Mouse (Mus musculus) lung, embryonic 14.5 days (tissue): ENCODE measurements around the gene Olfr657. TPM values are rescaled to one million over a fixed set of nuclear protein-coding genes. Genes with fewer than 3 reads are reported as not detected.
A peak's percentile ranks its signal among the peaks of the same experiment; 100 is the strongest.

Source experiments
- ATAC-seq: fragments of 200-750 bp; cut with Nextera tagmentation; 2 replicates; pipeline ENCODE4 v1.8.0; 2017; ENCODE audit warnings: mild to moderate bottlenecking, moderate TSS enrichment, moderate library complexity; ENCODE audit not compliant: insufficient read depth
- DNase-seq: peaks from one replicate; pipeline ENCODE4 v3.0.0-alpha.2; 2015
- H3K27ac ChIP-seq: fragments of 300-500 bp; sonication (generic); 2 replicates; pipeline ENCODE4 v1.5.1; 2014; ENCODE audit warnings: low read depth, mild to moderate bottlenecking, moderate library complexity
- H3K27me3 ChIP-seq: fragments of 300-500 bp; sonication (generic); 2 replicates; pipeline ENCODE4 v1.6.1; 2014; ENCODE audit warnings: low read length, control low read depth; ENCODE audit not compliant: insufficient read depth
- H3K36me3 ChIP-seq: fragments of 300-500 bp; sonication (generic); 2 replicates; pipeline ENCODE4 v1.6.1; 2014; ENCODE audit warnings: control low read depth; ENCODE audit not compliant: insufficient read depth
- H3K4me1 ChIP-seq: fragments of 300-500 bp; sonication (generic); 2 replicates; pipeline ENCODE4 v1.6.1; 2014; ENCODE audit warnings: antibody characterized with exemption, control low read depth; ENCODE audit not compliant: insufficient read depth
- H3K4me2 ChIP-seq: fragments of 300-500 bp; sonication (generic); 2 replicates; pipeline ENCODE4 v1.6.1; 2014; ENCODE audit warnings: mild to moderate bottlenecking
- H3K4me3 ChIP-seq: fragments of 300-500 bp; sonication (generic); 2 replicates; pipeline ENCODE4 v1.5.1; 2014; ENCODE audit warnings: low read depth, low read length
- H3K9ac ChIP-seq: fragments of 300-500 bp; sonication (generic); 2 replicates; pipeline ENCODE4 v1.6.1; 2014
- H3K9me3 ChIP-seq: fragments of 300-500 bp; sonication (generic); 2 replicates; pipeline ENCODE4 v1.6.1; 2016; ENCODE audit warnings: low read depth, low read length, control low read depth
- CTCF ChIP-seq: IDR thresholded peaks from 2 replicates; pipeline ENCODE4 v1.5.1; 2016; ENCODE audit warnings: antibody characterized with exemption, low read depth
- WGBS: fragments of 180-500 bp; shearing (Covaris S2); extraction: QIAGEN DNeasy Blood & Tissue Kit; methylation state at CpG from one replicate; pipeline ENCODE4 v1.1.7; 2014; 5-methylcytosine and 5-hydroxymethylcytosine counted together
- polyA plus RNA-seq: library from polyadenylated mRNA; unstranded; fragments of >200 nt; fragmentation: Nextera tagmentation; extraction: Ambion mirVana; gene quantifications from 2 replicates; pipeline ENCODE4 v1.2.1, GENCODE M21; 2014

The Olfr657 gene
- polyA plus RNA-seq, 1 experiment from 2014 or later = not detected

DNA sequence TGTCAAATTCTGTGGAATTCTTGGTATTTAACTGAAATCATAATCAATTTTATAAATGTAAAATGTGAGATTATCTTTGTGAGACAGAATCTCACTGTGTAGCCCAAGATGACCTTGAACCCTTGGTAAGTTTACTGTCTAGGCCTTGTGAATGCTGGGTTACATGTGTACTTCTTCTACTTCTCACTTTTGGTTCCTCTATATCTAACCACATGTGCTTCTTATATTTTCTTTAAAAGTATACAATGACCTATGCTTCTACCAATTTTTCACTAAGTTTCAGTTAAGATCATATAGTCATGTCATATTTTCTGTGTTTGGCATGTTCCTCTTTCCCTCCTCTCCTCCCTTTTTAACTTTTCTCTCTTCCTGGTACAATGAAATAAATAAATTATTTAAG is 19.9 kb upstream of the Olfr657 start:
- H3K4me2 ChIP-seq = no peak overlapping the region
- H3K27ac ChIP-seq = no peak overlapping the region
- ATAC-seq = no peak
- no peak overlapping the region for H3K4me3 ChIP-seq
- H3K27me3 ChIP-seq = no peaks in the 10 kb centered on the region
- H3K9ac ChIP-seq = no peak overlapping the region
- no peaks in the 10 kb centered on the region for H3K36me3 ChIP-seq
- DNase-seq = no peak
- H3K9me3 ChIP-seq = no peaks in the 10 kb centered on the region
- H3K4me1 ChIP-seq = no peaks in the 10 kb centered on the region
- TF ChIP-seq CTCF = no peak

DNA sequence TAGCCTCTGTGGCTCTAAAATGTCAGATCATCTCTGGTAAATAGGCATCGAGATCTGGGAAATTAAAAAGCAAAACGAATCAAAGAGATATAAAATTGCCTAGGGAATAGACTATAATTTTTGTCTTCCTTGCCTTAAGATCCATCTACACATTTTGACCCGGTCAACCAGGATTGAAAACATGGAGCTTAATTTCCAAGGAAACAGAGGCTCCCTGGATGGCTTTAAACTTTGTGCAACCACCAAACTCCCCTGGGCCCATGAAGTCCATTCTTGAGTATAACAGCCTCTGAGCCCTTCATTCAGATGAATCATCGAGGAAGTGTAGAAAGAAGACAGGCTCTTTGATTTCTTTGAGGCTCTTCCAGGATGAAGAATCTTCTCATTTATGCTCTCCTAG is 10.9 kb upstream of the Olfr657 start, which contains the start of gene Olfr656:
Gene Olfr656, plus strand, starts transcription at position 301 of the 400 bp plus-strand sequence.
- H3K27ac ChIP-seq = no peak within 1 kb of the TSS
- ATAC-seq (no peak), DNase-seq (no peak)
- no peaks in the 10 kb centered on the region for H3K4me1 ChIP-seq
- no peak for TF ChIP-seq CTCF
- H3K36me3 ChIP-seq = no peaks in the 10 kb centered on the region
- no peak within 1 kb of the TSS for H3K9ac ChIP-seq
- H3K9me3 ChIP-seq = no peaks in the 10 kb centered on the region
- WGBS = 75% methylated on average over 4 of the region's 4 CpGs
- no peaks in the 10 kb centered on the region for H3K27me3 ChIP-seq
- H3K4me2 ChIP-seq = no peak within 1 kb of the TSS
- no peak within 1 kb of the TSS for H3K4me3 ChIP-seq

- WGBS = 22% methylated on average over 22 of the region's 22 CpGs
- H3K27me3 ChIP-seq = no peaks in the 10 kb centered on the region
- H3K36me3 ChIP-seq = no peaks in the 10 kb centered on the region
- peak within 1 kb of the TSS; percentile 53 for H3K4me2 ChIP-seq
- peak within 1 kb of the TSS; percentile 15; the same call in 1 of the 2 replicates for H3K4me3 ChIP-seq
- H3K9me3 ChIP-seq = no peaks in the 10 kb centered on the region
- peak; percentile 70 for TF ChIP-seq CTCF
- ATAC-seq (peak; percentile 94), DNase-seq (peak; percentile 63)
- H3K4me1 ChIP-seq = no peaks in the 10 kb centered on the region
- H3K9ac ChIP-seq = no peak within 1 kb of the TSS
- H3K27ac ChIP-seq = no peak within 1 kb of the TSS
These were observed 22.4 kb downstream of the Olfr657 start, which contains the start of gene Olfr658 for GRCm38 (mm10) chr7:104646841-104647482. TSS of gene Olfr658 (minus strand) at chr7:104647305.

GRCm38 (mm10) chr7:104666453-104666852 is 41.9 kb downstream of the Olfr657 start, which contains the start of gene Olfr659:
TSS of gene Olfr659 (plus strand) at chr7:104666753.
- H3K36me3 ChIP-seq = no peaks in the 10 kb centered on the region
- DNase-seq (no peak), ATAC-seq (no peak)
- no peaks in the 10 kb centered on the region for H3K9me3 ChIP-seq
- H3K27ac ChIP-seq = no peak within 1 kb of the TSS
- TF ChIP-seq CTCF = no peak
- H3K9ac ChIP-seq = no peak within 1 kb of the TSS
- H3K4me3 ChIP-seq = no peak within 1 kb of the TSS
- H3K27me3 ChIP-seq = no peaks in the 10 kb centered on the region
- no peaks in the 10 kb centered on the region for H3K4me1 ChIP-seq
- no peak within 1 kb of the TSS for H3K4me2 ChIP-seq
- 78% methylated on average over 3 of the region's 3 CpGs for WGBS

DNA sequence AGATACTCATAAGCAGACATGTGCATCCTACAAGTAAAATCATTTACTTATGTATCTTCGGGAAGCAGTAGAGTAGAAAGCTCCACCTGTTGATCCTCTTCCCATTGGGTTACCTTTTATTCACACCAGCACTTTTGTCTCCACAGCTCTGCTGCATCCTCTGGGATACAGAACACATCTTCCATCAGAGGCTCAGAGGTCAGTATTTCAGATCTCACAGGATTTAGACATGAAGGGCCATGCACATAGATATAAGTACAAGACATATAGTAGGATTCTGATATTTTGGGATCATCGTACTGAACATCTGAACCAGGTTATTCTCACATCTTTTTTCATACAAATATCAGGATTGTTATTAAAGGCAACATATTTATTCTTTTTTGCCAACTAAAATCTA is 61.6 kb downstream of the Olfr657 start, which contains the start of gene Olfr661:
Gene Olfr661, plus strand, starts transcription at position 301 of the 400 bp plus-strand sequence.
- no peak for DNase-seq
- Histone ChIP-seq H3K9me3 (no peaks in the 10 kb centered on the region), H3K4me2 (no peak within 1 kb of the TSS), H3K27me3 (no peaks in the 10 kb centered on the region), H3K4me3 (no peak within 1 kb of the TSS), H3K27ac (no peak within 1 kb of the TSS), H3K4me1 (no peaks in the 10 kb centered on the region), H3K9ac (no peak within 1 kb of the TSS), H3K36me3 (no peaks in the 10 kb centered on the region)
- WGBS = 87% methylated on average over 2 of the region's 2 CpGs
- no peak for TF ChIP-seq CTCF
- no peak for ATAC-seq

Other genes with a start within 250 kb of the Olfr657 start
- 0.24 and 0.32 TPM in 2 replicates for gene Trim30c, start 224.0 kb upstream of the Olfr657 start, polyA plus RNA-seq
- 0.71 and 1.2 TPM in 2 replicates for gene Trim30a, start 159.6 kb upstream of the Olfr657 start, polyA plus RNA-seq
- gene Trim30d, start 116.9 kb upstream of the Olfr657 start, polyA plus RNA-seq = 0.29 and 0.46 TPM in 2 replicates
- not detected in 2 replicates for gene Olfr651, start 74.7 kb upstream of the Olfr657 start, polyA plus RNA-seq
- gene Olfr652, start 63.9 kb upstream of the Olfr657 start, polyA plus RNA-seq = not detected in 2 replicates
- gene Olfr653, start 47.5 kb upstream of the Olfr657 start, polyA plus RNA-seq = not detected in 2 replicates
- not detected in 2 replicates for gene Olfr654, start 37.8 kb upstream of the Olfr657 start, polyA plus RNA-seq
- gene Olfr655, start 23.0 kb upstream of the Olfr657 start, polyA plus RNA-seq = not detected in 2 replicates
- not detected in 2 replicates for gene Olfr656, start 10.8 kb upstream of the Olfr657 start, polyA plus RNA-seq
- gene Olfr658, start 22.5 kb downstream of the Olfr657 start, polyA plus RNA-seq = 0.07 TPM in 1 of 2 replicates, not detected in the other
- gene Olfr659, start 42.0 kb downstream of the Olfr657 start, polyA plus RNA-seq = not detected in 2 replicates
- not detected in 2 replicates for gene Olfr661, start 61.7 kb downstream of the Olfr657 start, polyA plus RNA-seq
- gene Usp17le, start 152.7 kb downstream of the Olfr657 start, polyA plus RNA-seq = not detected in 2 replicates
- not detected in 2 replicates for gene Usp17lb, start 217.8 kb downstream of the Olfr657 start, polyA plus RNA-seq
- gene Usp17la, start 232.2 kb downstream of the Olfr657 start, polyA plus RNA-seq = not detected in 2 replicates